Mouse (Mus musculus): ENCODE measurements at regions not wholly inside any gene's neighbourhood (a gene's known extent, or its start where the extent isn't known, plus 50 kb on each side); places are given as distances from the start of the nearest gene placed in this dataset.

GRCm38 (mm10) chr2:10755375-10755774, 385.1 kb downstream of the Sfmbt2 start:
- ATAC-seq, result no peak
- TF ChIP-seq CTCF (IDR thresholded peaks at IDR 0.05; ENCODE audit: low read depth), result no peak

GRCm38 (mm10) chr2:10757202-10757840, 387.0 kb downstream of the Sfmbt2 start:
- no peak for TF ChIP-seq CTCF (IDR thresholded peaks at IDR 0.05; ENCODE audit: low read depth)
- H3K27me3 ChIP-seq (replicated peaks; ENCODE audit: control insufficient read depth, insufficient read depth, low read length), result no peaks in the 10 kb centered on the region
- H3K4me1 ChIP-seq (replicated peaks; ENCODE audit: control insufficient read depth, insufficient read depth, low read length), result no peaks in the 10 kb centered on the region
- no peaks in the 10 kb centered on the region for H3K36me3 ChIP-seq (ENCODE audit: control insufficient read depth, insufficient read depth)
- no peak overlapping the region for H3K4me2 ChIP-seq (replicated peaks; ENCODE audit: low read depth)
- no peak overlapping the region for H3K9ac ChIP-seq (ENCODE audit: low read depth, low read length)
- no peak overlapping the region for H3K27ac ChIP-seq (ENCODE audit: low read depth, low read length)
- H3K4me3 ChIP-seq (ENCODE audit: low read depth, low read length), result no peak overlapping the region
- ATAC-seq, result no peak
- H3K9me3 ChIP-seq (ENCODE audit: control insufficient read depth), result no peaks in the 10 kb centered on the region
- 57% methylated on average over 8 of the region's 8 CpGs for WGBS

More at GRCm38 (mm10) chr2:10755375-10755774, 385.1 kb downstream of the Sfmbt2 start:
- H3K9ac ChIP-seq (ENCODE audit: low read depth, low read length), result no peak overlapping the region
- no peaks in the 10 kb centered on the region for H3K4me1 ChIP-seq (replicated peaks; ENCODE audit: control insufficient read depth, insufficient read depth, low read length)
- no peaks in the 10 kb centered on the region for H3K9me3 ChIP-seq (ENCODE audit: control insufficient read depth)
- no peak overlapping the region for H3K4me3 ChIP-seq (ENCODE audit: low read depth, low read length)
- H3K4me2 ChIP-seq (replicated peaks; ENCODE audit: low read depth), result no peak overlapping the region
- H3K27me3 ChIP-seq (replicated peaks; ENCODE audit: control insufficient read depth, insufficient read depth, low read length), result no peaks in the 10 kb centered on the region
- 50% methylated on average over 3 of the region's 3 CpGs for WGBS
- no peaks in the 10 kb centered on the region for H3K36me3 ChIP-seq (ENCODE audit: control insufficient read depth, insufficient read depth)
- H3K27ac ChIP-seq (ENCODE audit: low read depth, low read length), result no peak overlapping the region

- Histone ChIP-seq H3K4me2 (replicated peaks; ENCODE audit: low read depth) (no peak overlapping the region), H3K9me3 (ENCODE audit: control insufficient read depth) (no peaks in the 10 kb centered on the region), H3K27me3 (replicated peaks; ENCODE audit: control insufficient read depth, insufficient read depth, low read length) (no peaks in the 10 kb centered on the region), H3K9ac (ENCODE audit: low read depth, low read length) (no peak overlapping the region), H3K4me1 (replicated peaks; ENCODE audit: control insufficient read depth, insufficient read depth, low read length) (no peaks in the 10 kb centered on the region), H3K27ac (ENCODE audit: low read depth, low read length) (no peak overlapping the region), H3K36me3 (ENCODE audit: control insufficient read depth, insufficient read depth) (no peaks in the 10 kb centered on the region), H3K4me3 (ENCODE audit: low read depth, low read length) (no peak overlapping the region)
- ATAC-seq, result no peak
- no peak for TF ChIP-seq CTCF (IDR thresholded peaks at IDR 0.05; ENCODE audit: low read depth)
- WGBS, result 85% methylated on average over 1 of the region's 1 CpGs
Measured at GRCm38 (mm10) chr2:10757886-10758285, 387.6 kb downstream of the Sfmbt2 start.

- no peak for ATAC-seq
- H3K9ac ChIP-seq (ENCODE audit: low read depth, low read length), result no peak overlapping the region
- 64% methylated on average over 4 of the region's 4 CpGs for WGBS
Measured at GRCm38 (mm10) chr2:10762236-10762635, 391.9 kb downstream of the Sfmbt2 start.

GRCm38 (mm10) chr2:10783071-10783470, 388.8 kb upstream of the Prkcq start:
- Histone ChIP-seq H3K27ac (ENCODE audit: low read depth, low read length) (no peak overlapping the region), H3K9me3 (ENCODE audit: control insufficient read depth) (no peaks in the 10 kb centered on the region), H3K4me3 (ENCODE audit: low read depth, low read length) (no peak overlapping the region), H3K9ac (ENCODE audit: low read depth, low read length) (no peak overlapping the region), H3K4me1 (replicated peaks; ENCODE audit: control insufficient read depth, insufficient read depth, low read length) (no peaks in the 10 kb centered on the region), H3K36me3 (ENCODE audit: control insufficient read depth, insufficient read depth) (no peaks in the 10 kb centered on the region), H3K4me2 (replicated peaks; ENCODE audit: low read depth) (no peak overlapping the region), H3K27me3 (replicated peaks; ENCODE audit: control insufficient read depth, insufficient read depth, low read length) (no peaks in the 10 kb centered on the region)
- ATAC-seq, result no peak
- TF ChIP-seq CTCF (IDR thresholded peaks at IDR 0.05; ENCODE audit: low read depth), result no peak
- whole genome bisulfite sequencing, result 42% methylated on average over 7 of the region's 7 CpGs

More at GRCm38 (mm10) chr2:10762236-10762635, 391.9 kb downstream of the Sfmbt2 start:
- no peaks in the 10 kb centered on the region for H3K9me3 ChIP-seq (ENCODE audit: control insufficient read depth)
- no peaks in the 10 kb centered on the region for H3K36me3 ChIP-seq (ENCODE audit: control insufficient read depth, insufficient read depth)
- no peak overlapping the region for H3K4me3 ChIP-seq (ENCODE audit: low read depth, low read length)
- TF ChIP-seq CTCF (IDR thresholded peaks at IDR 0.05; ENCODE audit: low read depth), result no peak
- H3K4me2 ChIP-seq (replicated peaks; ENCODE audit: low read depth), result no peak overlapping the region
- no peaks in the 10 kb centered on the region for H3K27me3 ChIP-seq (replicated peaks; ENCODE audit: control insufficient read depth, insufficient read depth, low read length)
- H3K27ac ChIP-seq (ENCODE audit: low read depth, low read length), result no peak overlapping the region
- H3K4me1 ChIP-seq (replicated peaks; ENCODE audit: control insufficient read depth, insufficient read depth, low read length), result no peaks in the 10 kb centered on the region

- Histone ChIP-seq H3K27ac (ENCODE audit: low read depth, low read length) (no peak overlapping the region), H3K4me2 (replicated peaks; ENCODE audit: low read depth) (no peak overlapping the region), H3K4me1 (replicated peaks; ENCODE audit: control insufficient read depth, insufficient read depth, low read length) (no peaks in the 10 kb centered on the region), H3K9ac (ENCODE audit: low read depth, low read length) (no peak overlapping the region), H3K27me3 (replicated peaks; ENCODE audit: control insufficient read depth, insufficient read depth, low read length) (no peaks in the 10 kb centered on the region), H3K4me3 (ENCODE audit: low read depth, low read length) (no peak overlapping the region), H3K9me3 (ENCODE audit: control insufficient read depth) (no peaks in the 10 kb centered on the region), H3K36me3 (ENCODE audit: control insufficient read depth, insufficient read depth) (no peaks in the 10 kb centered on the region)
- WGBS, result 74% methylated on average over 6 of the region's 6 CpGs
- no peak for ATAC-seq
- no peak for TF ChIP-seq CTCF (IDR thresholded peaks at IDR 0.05; ENCODE audit: low read depth)
Measured at GRCm38 (mm10) chr2:10783594-10783993, 388.3 kb upstream of the Prkcq start.

All from intestine, postnatal 0 days (tissue).